Mouse (Mus musculus) erythroblast, adult 5-6 weeks (primary cell): Measurements from ENCODE around the gene Pik3r5. TPM values are rescaled to one million over a fixed set of nuclear protein-coding genes. Genes with fewer than 3 reads are reported as not detected.

Source experiments
- ATAC-seq: replicated peaks from 2 replicates; pipeline ENCODE4 v1.8.0; 2016; ENCODE audit warnings: moderate number of reproducible peaks, mild to moderate bottlenecking, moderate TSS enrichment, inconsistent platforms; ENCODE audit not compliant: poor library complexity, low FRiP score, severe bottlenecking
- total RNA-seq, 2 experiments: library from RNA; stranded (forward) in 1 of 2; stranded (reverse) in 1 of 2; fragments of 150-400 nt in 1 of 2; fragments of 200-764, 138-1000 nt in 1 of 2; gene quantifications; 2 replicates each; pipeline versions ENCODE4 v1.2.3 to v1.2.4; 2015 to 2017; ENCODE audit warnings: low replicate concordance in 2 of 2

Gene Pik3r5
- total RNA-seq, 2 experiments from 2014 or later: 7.2 to 8.3 TPM

- ATAC-seq: no peak
These were observed 75.3 kb downstream of the Pik3r5 start for GRCm38 (mm10) chr11:68507246-68507645.

- ATAC-seq: no peak
These were observed 76.7 kb downstream of the Pik3r5 start for GRCm38 (mm10) chr11:68508619-68509018.

- no peak for ATAC-seq
These were observed 77.3 kb downstream of the Pik3r5 start for GRCm38 (mm10) chr11:68509194-68509593.

GRCm38 (mm10) chr11:68513969-68514368, 82.0 kb downstream of the Pik3r5 start:
- no peak for ATAC-seq

- no peak for ATAC-seq
These were observed 87.4 kb downstream of the Pik3r5 start for GRCm38 (mm10) chr11:68519362-68519761.

GRCm38 (mm10) chr11:68519815-68520214, 87.9 kb downstream of the Pik3r5 start:
- no peak for ATAC-seq

GRCm38 (mm10) chr11:68520439-68520838, 88.5 kb downstream of the Pik3r5 start:
- ATAC-seq: no peak

GRCm38 (mm10) chr11:68521352-68521751, 89.4 kb downstream of the Pik3r5 start:
- ATAC-seq: no peak

- no peak for ATAC-seq
These were observed 94.5 kb downstream of the Pik3r5 start for GRCm38 (mm10) chr11:68526441-68526840.

GRCm38 (mm10) chr11:68531066-68531806, 99.3 kb downstream of the Pik3r5 start:
- no peak for ATAC-seq

- no peak for ATAC-seq
These were observed 100.1 kb downstream of the Pik3r5 start for GRCm38 (mm10) chr11:68531941-68532535.

GRCm38 (mm10) chr11:68532773-68533172, 100.9 kb downstream of the Pik3r5 start:
- ATAC-seq: no peak

- ATAC-seq: no peak
These were observed 102.1 kb downstream of the Pik3r5 start for GRCm38 (mm10) chr11:68533971-68534475.

GRCm38 (mm10) chr11:68536026-68536425, 104.1 kb downstream of the Pik3r5 start:
- ATAC-seq: no peak

GRCm38 (mm10) chr11:68536465-68536864, 104.5 kb downstream of the Pik3r5 start:
- no peak for ATAC-seq

- ATAC-seq: no peak
These were observed 107.7 kb downstream of the Pik3r5 start for GRCm38 (mm10) chr11:68539621-68540020.

- no peak for ATAC-seq
These were observed 112.6 kb downstream of the Pik3r5 start for GRCm38 (mm10) chr11:68544554-68544953.

GRCm38 (mm10) chr11:68545172-68545571, 113.3 kb downstream of the Pik3r5 start:
- no peak for ATAC-seq

- no peak for ATAC-seq
These were observed 113.8 kb downstream of the Pik3r5 start for GRCm38 (mm10) chr11:68545682-68546222.
